Mouse (Mus musculus): ENCODE measurements around the gene Eif4a2.
"Not testable (repeated sequence)": the region's sequence is repeated elsewhere in the genome, so short reads cannot be mapped to it uniquely, and the experiment has no call there.

Gene Eif4a2

DNA sequence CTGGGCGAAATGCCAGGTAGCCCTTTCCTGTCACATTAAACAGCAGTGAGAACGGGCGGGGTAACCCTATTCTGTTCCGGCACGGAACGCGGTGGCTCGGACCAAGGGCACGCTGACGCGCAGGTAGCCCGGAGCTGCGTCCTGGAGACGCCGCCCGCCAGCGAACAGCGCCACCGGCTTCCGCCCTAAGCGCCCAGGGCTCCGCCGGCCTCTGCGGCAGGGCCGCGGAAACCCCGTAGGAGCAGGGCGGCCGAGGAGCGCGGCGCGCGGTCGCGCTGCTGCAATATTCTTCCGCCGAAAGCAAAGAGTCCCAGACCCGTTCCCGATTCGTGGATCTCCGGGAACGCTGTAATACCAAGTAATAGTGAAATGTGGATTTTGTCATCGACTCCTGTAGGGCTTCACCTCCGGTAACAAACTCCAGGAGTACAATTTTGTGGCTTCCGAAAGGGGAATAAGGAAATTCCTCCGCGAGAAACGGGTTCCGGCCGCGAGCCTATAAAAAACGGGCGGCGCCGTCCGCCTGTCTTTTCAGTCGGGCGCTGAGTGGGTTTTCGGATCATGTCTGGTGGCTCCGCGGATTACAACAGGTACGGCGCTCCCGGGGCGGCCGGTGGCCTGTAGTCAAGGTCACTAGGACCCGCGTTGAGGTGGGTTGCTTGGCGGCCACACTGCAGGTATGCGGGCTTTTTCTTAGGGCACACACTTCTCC, at the start of gene Eif4a2:
Gene Eif4a2 (plus strand): TSS at position 214 of the 712 bp plus-strand sequence.
- peak; percentile 75 to 88 for DNase-seq (ENCODE audit: low read depth in 1 of 2, low spot score in 2 of 2)

DNA sequence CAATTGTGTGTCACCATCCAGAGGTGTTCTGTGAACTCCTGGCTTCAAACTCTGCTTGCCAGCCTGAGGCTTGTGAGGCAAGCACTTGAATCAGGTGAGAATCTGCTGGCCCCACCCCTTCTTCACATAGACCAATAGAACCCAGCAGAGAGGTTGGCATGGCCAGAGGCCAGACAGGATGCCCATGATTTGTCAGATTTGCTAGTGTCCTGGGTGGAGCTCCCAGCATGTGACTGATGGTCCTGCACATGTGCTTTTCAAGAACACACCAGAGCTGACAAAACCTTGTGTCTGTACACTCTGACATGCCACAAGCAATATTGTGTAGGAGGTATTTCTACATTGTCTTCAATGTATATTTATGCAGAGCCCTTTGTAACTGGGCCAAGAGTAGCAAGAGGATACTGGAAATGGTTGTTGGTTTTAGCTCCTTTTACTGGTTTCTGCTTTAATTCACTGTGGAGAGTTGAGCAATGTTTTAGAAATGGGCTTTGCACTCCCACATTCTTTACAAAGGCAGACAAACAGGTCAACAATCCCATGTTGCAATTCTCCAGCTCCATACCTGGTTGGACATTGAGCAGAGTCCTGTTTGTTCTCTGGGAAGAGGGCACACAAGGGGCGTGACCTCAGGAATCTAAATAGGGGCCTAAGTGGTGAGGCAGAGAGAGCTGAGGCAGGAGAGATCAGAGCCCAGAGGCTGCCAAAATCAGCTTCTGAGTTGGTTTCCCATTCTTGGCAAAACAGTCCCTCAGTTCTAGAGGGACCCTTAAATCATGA, 49.4 kb upstream of the Eif4a2 start, which contains the start of gene Kng1:
Gene Kng1 (plus strand): TSS at position 198 of the 780 bp plus-strand sequence.
- DNase-seq (ENCODE audit: low read depth in 1 of 2, low spot score in 2 of 2), result not testable (repeated sequence)

DNA sequence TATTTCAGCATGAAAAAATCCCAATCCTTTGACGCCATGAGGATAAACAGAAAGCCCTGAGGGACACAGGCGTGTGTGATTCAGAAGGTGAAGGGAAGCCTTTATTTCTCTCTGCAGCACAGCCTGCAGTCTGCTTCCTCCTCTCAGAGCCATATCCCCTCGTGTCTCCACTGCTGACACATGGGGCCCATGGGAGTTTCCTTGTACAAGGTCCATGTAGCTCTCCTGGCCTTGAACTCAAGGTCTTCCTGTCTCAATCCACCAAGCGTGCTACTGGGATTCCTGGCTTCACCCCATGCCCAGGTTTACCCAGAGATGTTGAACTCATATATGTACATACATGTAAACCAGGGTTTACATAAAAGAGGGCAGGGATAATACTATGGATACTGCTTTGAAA, 47.6 kb upstream of the Eif4a2 start:
- DNase-seq (ENCODE audit: low read depth in 1 of 2, low spot score in 2 of 2), result not testable (repeated sequence)

DNA sequence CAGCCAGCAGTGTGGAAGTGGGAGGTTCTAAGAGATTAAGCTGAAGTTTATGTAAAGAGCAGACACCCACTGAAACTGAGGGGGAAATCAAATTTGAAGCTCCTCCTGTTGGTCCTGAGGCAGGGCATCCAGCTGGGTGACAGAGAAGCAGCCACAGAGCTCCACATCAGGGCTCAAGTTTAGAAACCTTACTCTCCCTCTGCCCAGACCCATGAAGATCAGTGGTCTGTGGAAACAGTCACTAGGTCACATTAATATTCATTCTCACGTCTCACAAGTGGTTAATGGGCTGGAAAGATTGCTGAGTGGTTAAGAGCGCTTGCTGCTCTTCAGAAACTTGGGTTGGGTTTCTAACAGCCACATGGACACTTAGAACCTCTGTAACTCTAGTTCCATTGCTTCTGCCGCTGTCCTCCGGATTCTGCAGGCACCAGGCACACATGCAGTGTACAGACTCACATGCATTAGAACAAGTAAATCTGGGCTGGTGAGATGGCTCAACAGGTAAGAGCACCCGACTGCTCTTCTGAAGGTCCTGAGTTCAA, 46.4 kb upstream of the Eif4a2 start:
- not testable (repeated sequence) for DNase-seq (ENCODE audit: low read depth in 1 of 2, low spot score in 2 of 2)

DNA sequence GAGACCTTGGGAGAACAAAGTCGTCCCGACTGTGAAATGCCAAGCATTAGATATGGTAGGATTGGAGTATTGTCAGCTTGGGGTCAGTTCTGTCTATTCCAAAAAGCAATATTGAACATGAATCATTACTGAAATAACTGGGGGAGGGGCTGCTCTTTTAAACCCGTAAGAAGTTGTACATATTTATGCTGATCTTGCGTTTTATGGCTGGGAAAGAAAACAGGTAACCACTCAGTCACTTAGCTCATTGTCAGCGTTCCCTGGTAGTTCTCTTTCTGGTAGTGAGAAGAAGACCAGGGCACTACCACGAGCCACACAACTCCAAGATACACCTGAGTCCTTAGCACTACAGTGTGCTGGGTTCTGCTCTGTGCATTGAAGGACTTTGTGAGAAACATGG, 29.7 kb upstream of the Eif4a2 start:
- DNase-seq (ENCODE audit: low read depth in 1 of 2, low spot score in 2 of 2), result not testable (repeated sequence)

DNA sequence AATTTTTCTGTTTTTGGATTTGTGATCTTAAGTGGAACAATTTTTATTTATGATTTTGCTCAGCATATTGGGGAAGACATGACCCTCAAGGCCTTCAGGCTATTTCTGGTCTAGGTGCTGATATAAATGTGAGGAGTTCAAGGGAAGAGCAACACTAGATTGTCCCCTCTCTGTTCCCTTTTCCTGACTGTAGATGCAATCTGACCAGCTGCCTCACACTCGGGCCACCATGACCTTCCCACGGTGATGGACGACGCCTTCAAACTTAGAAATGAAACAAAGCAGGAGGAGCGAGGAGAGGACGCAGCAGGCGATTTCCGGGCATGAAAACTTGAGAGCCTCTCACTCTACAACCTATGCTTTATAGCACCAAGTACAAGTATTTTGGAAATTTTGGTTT, 20.1 kb upstream of the Eif4a2 start:
- DNase-seq (ENCODE audit: low read depth in 1 of 2, low spot score in 2 of 2), result not testable (repeated sequence)

DNA sequence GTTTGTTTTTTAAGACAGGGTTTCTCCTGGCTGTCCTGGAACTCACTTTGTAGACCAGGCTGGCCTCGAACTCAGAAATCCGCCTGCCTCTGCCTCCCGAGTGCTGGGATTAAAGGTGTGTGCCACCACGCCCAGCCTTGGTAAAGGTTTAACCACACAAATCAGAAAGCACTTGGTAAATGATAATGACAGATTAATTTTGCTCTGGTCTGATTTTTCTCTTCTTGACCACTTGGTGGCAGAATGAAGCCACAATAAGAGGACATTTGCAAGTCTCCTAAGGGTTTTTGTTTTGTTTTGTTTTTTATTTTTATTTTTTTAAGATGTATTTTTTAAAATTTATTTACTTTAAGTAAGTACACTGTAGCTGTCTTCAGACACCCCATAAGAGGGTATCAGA, 19.5 kb upstream of the Eif4a2 start:
- not testable (repeated sequence) for DNase-seq (ENCODE audit: low read depth in 1 of 2, low spot score in 2 of 2)

DNA sequence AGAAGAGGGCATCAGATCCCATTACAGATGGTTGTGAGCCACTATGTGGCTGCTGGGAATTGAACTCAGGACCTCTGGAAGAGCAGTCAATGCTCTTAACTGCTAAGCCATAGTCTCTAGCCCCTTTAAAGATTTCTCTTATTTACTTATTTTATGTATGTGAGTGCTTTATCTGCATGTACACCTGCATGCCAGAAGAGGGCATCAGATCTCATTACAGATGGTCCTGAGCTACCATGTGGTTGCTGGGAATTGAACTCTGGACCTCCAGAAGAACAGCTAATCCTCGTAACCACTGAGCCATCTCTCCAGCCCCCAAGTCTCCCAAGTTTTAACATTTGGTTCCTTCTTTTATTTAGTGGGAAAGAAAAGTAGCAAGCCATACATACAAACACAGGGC, 18.8 kb upstream of the Eif4a2 start:
- not testable (repeated sequence) for DNase-seq (ENCODE audit: low read depth in 1 of 2, low spot score in 2 of 2)

DNA sequence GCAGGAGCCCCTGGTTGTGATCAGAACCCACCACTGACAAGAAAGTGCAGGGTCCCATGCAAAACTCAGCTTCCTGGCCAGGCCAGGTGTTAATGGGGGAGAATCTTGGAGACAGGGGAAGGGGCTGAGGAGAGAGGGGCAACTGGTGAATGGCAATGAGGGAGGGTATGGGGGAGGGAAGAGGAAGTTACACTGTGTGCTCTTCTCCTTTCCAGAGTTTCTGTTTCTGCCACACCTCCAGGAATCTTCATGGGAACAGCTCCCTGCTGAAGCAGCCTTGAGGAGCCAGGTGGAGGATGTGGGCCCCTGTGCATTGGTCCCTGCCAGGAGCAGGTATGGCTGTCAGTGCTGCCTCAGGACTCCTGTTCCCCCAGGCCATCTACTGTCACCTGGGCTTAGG, 15.9 kb upstream of the Eif4a2 start:
- DNase-seq (ENCODE audit: low read depth in 1 of 2, low spot score in 2 of 2), result not testable (repeated sequence)

DNA sequence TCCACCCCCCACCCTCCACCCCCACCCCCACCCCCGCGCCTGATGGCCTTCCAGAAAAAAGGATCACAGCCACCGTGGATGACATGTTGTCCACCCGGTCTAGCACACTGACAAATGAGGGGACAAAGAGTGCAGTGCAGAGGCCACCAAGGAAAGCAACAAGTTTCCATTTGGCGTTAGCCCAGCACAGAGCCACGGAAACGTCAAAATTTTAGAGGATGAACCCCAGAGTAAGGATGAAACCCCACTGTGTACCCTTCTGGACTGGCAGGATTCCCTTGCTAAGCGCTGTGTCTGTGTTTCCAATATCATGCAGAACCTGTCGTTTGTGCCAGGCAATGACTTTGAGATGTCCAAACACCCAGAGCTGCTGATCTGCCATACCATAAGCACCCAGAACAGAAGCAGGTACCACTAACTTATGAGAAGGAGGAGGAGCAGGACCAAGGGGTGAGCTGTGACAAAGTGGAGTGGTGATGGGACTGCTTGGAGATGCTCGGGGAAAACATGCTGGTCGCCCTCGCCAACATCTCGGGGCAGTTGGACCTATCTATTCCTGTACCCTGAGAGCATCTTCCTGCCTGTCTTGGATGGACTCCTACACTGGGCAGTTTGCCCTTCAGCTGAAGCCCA, 13.8 kb upstream of the Eif4a2 start:
- DNase-seq (ENCODE audit: low read depth in 1 of 2, low spot score in 2 of 2), result no peak

DNA sequence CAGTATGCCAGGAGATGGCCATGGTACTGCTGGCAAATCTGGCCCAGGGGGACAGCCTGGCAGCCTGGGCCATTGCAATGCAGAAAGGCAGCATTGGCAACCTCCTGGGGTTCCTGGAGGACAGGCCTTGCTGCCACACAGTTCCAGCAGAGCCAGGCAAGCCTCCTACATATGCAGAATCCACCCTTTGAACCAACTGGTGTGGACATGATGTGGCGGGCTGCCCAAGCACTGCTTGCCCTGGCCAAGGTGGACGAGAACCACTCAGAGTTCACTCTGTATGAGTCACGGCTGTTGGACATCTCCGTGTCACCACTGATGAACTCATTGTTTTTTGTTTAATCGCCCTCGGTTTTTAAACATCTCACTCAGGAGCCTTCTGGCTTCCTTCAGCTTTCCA, 13.1 kb upstream of the Eif4a2 start:
- DNase-seq (ENCODE audit: low read depth in 1 of 2, low spot score in 2 of 2), result no peak

DNA sequence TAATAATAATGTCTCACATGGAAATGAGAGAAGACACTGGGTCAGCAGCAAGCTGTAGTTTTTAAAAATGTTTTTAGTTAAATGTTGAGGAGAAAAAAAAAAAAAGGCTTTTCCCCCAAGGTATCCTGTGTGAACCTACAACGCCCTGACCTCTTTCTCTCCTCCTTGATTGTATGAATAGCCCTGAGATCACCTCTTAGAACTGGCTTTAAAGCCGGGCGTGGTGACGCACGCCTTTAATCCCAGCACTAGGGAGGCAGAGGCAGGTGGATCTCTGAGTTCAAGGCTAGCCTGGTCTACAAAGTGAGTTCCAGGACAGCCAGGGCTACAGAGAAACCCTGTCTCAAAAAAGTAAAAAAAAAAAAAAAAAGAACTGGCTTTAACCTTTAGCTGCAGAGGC, 11.7 kb upstream of the Eif4a2 start:
- not testable (repeated sequence) for DNase-seq (ENCODE audit: low read depth in 1 of 2, low spot score in 2 of 2)

DNA sequence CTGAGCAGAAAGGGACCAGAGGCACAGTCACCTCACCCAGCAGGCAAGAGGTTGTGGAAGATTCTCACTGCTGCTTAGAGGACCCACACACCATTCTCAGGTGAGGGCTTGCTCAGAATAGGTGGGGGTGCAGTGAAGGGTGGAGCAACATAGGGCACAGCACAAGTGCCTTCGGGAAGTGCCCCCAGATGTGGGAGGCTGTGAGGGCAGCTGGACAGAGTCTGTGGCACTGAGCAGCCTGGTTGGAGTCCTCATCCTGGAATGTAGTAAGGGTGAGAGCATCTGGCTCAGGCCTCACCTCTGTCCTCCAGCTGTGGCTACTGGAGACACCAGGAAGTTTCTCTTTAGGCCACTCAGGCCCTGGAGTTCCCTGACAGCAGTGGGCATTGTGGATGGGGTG, 10.4 kb upstream of the Eif4a2 start:
- DNase-seq (ENCODE audit: low read depth in 1 of 2, low spot score in 2 of 2), result not testable (repeated sequence)

DNA sequence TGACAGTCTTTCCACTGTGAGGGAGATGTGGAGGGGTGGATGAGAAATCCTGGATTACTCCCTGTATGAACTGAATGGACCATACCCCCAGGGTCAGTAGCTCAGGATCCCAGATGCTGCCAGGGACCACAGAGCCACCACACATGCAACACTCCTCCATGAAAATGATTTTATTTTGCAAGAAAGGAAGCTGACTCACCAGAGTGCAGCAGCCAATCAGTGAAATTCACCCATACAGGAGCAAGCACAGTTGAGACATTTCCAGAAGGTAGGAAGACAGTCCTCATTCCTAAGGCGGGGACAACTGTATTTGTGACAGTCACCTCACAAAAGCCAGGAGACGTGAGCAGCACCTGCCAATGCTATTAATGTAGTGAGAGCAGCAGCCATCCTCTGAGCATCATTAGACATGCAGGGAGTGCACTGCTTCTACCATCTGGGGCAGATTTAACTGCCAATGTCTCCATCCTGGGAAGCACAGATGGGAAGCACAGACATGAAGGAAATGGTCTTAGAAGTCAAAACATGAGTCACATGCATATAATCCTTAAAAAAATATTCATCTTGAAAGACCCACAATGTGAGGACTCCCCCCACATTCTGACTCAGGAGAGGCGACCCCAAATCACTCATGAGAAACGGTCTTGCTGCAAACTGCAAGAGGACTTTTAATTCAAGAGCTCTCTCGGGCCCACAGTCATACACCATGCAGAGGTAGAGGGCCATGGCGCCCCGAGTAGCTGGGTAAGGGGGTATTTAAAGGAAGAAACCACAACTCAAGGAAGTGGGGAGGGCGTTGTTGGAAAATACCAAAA, 9.7 kb upstream of the Eif4a2 start:
- DNase-seq (ENCODE audit: low read depth in 1 of 2, low spot score in 2 of 2), result not testable (repeated sequence)

DNA sequence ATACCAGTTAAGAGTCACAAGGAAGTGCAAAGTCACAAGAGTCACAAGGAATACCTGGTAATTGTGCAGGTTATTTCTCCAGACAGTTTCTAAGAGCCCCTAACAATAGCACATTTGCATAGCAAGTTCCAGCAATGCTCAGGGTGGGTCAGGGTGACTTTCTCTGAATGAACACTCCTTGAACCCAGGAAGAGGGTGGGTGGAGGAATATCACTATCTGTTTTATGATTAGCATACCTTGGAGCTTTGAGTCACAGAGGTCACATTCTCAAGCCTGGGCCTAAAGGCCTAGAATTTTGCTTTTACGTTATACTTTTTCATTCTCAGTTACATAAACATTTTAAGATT, 9.2 kb upstream of the Eif4a2 start:
- not testable (repeated sequence) for DNase-seq (ENCODE audit: low read depth in 1 of 2, low spot score in 2 of 2)

DNA sequence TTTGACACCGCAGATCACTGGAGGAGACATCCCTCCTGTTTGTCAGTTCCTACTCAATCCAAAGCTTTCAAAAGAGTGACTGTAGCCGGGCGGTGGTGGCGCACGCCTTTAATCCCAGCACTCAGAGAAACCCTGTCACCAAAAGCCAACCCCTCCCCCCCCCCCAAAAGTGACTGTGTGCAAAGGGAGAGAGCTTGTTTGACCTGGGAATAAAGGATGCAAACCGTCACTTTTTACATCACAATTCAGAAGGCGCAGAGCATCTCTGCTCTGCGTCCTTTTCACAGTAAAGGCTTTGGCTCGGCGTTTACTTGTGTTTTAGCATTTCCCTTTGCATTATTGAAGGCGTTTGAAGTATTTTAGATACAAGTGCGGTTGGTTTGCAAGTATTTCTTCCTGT, 7.6 kb upstream of the Eif4a2 start:
- DNase-seq (ENCODE audit: low read depth in 1 of 2, low spot score in 2 of 2), result no peak

DNA sequence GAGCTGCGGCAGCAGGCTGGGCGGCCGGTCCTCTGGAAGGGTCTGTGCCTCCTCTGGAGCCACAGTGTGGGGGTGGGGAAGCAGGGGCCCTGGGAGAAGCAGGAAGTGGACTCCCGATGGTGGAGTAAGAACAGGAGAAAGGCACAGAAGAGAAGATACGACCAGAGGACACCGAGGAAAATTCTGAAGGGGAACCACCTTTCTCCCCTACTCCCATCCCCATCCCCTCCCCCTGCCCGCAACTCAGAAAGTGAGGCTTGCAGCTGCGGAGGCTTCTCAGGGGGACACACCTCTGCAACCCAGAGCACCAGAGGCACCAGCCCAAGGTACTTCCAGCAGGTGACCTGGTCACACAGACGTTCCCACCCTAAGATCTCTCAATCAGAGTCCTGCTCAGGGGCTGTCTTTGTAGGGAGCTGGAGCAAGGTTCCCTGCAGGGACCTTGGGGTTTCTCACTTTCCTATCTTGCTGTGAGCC, 7.1 kb upstream of the Eif4a2 start:
- no peak for DNase-seq (ENCODE audit: low read depth in 1 of 2, low spot score in 2 of 2)

DNA sequence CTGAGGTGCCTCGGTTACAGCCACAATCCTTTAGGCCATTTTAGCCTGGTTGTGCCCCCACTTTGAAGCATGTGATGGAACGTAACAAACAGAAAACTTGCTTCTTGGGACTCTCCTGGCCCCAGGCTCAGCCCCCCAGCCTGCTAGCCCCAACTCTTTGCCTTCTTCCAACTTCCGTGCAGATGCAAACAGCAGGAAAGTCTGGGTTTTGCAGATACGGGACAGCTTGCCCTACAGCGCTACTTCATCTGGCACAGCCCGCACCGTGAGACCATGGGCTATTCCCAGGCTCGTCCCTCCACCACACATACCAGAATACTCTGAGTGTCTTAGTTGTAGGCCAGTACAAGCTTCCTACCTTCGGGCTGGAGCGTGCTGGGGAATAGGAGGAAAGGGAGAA, 6.6 kb upstream of the Eif4a2 start:
- no peak for DNase-seq (ENCODE audit: low read depth in 1 of 2, low spot score in 2 of 2)

DNA sequence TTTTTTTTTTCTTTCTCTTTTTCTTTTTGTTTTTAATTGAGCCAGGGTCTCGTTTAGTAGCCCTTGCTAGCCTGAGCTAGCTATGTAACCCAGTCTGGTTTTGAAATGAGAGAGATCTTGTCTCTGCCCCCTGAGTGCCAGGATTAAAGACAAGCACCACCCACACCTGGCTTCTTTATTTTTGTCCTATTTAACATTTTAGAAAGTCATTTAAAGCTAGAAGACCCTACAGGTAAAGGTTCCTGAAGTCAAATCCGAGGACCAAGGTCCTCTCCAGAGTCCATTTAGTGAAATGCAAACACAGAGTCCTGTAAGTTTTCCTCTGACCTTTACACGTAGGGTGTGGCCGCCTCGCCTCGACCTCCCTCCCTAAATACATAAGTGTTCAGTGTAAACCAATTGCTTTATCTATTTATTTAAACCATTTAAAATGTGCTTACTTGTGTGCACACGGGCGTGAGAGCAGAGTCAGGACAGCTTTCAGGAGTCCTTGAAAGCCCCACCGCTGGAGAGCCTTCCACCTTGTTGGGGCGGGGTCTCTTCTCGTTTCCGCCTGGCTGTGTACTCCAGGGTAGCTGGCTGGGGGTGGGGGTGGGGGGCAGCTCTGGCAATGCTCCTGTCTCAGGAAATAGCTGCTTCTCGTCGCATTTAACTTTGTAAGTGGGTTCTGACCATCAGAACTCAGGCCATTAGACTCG, 4.8 kb upstream of the Eif4a2 start:
- no peak for DNase-seq (ENCODE audit: low read depth in 1 of 2, low spot score in 2 of 2)
